Mouse (Mus musculus): ENCODE measurements around the gene Zfp366. TPM values are rescaled to one million over a fixed set of nuclear protein-coding genes. Genes with fewer than 3 reads are reported as not detected.

Gene Zfp366
- polyA plus RNA-seq, 1 experiment = 1.1 TPM

- H3K4me1 ChIP-seq (ENCODE audit: control insufficient read depth, insufficient read depth, low read length) = peaks cover 3% of the 10 kb centered on the region; the same call in 1 of the 2 replicates
- no peak overlapping the region for H3K4me3 ChIP-seq (replicated peaks; ENCODE audit: control insufficient read depth, low read depth, low read length)
- H3K27ac ChIP-seq (ENCODE audit: control insufficient read depth, insufficient read depth, low read depth, low read length, poor library complexity) = no peak overlapping the region
- 42% methylated on average over 3 of the region's 3 CpGs for WGBS
- TF ChIP-seq POLR2A (IDR thresholded peaks at IDR 0.05; ENCODE audit: borderline replicate concordance, control insufficient read depth, low read depth, low read length) (no peak), CTCF (IDR thresholded peaks at IDR 0.05; ENCODE audit: control insufficient read depth, insufficient read depth, low read length) (no peak)
These were observed 57.4 kb downstream of the Zfp366 start for GRCm38 (mm10) chr13:99241984-99242383.

- WGBS = 17% methylated on average over 4 of the region's 4 CpGs
- no peak overlapping the region for H3K27ac ChIP-seq (ENCODE audit: control insufficient read depth, insufficient read depth, low read depth, low read length, poor library complexity)
- TF ChIP-seq POLR2A (IDR thresholded peaks at IDR 0.05; ENCODE audit: borderline replicate concordance, control insufficient read depth, low read depth, low read length) (no peak), CTCF (IDR thresholded peaks at IDR 0.05; ENCODE audit: control insufficient read depth, insufficient read depth, low read length) (no peak)
These were observed 58.3 kb downstream of the Zfp366 start for GRCm38 (mm10) chr13:99242895-99243294.

GRCm38 (mm10) chr13:99243831-99244230 lies 59.2 kb downstream of the Zfp366 start:
- TF ChIP-seq CTCF (IDR thresholded peaks at IDR 0.05; ENCODE audit: control insufficient read depth, insufficient read depth, low read length) (no peak), POLR2A (IDR thresholded peaks at IDR 0.05; ENCODE audit: borderline replicate concordance, control insufficient read depth, low read depth, low read length) (no peak)
- 86% methylated on average over 9 of the region's 9 CpGs for WGBS
- Histone ChIP-seq H3K27ac (ENCODE audit: control insufficient read depth, insufficient read depth, low read depth, low read length, poor library complexity) (no peak overlapping the region), H3K4me1 (ENCODE audit: control insufficient read depth, insufficient read depth, low read length) (peaks cover 3% of the 10 kb centered on the region), H3K4me3 (replicated peaks; ENCODE audit: control insufficient read depth, low read depth, low read length) (no peak overlapping the region)

More at GRCm38 (mm10) chr13:99242895-99243294, 58.3 kb downstream of the Zfp366 start:
- Histone ChIP-seq H3K4me1 (ENCODE audit: control insufficient read depth, insufficient read depth, low read length) (peaks cover 3% of the 10 kb centered on the region), H3K4me3 (replicated peaks; ENCODE audit: control insufficient read depth, low read depth, low read length) (no peak overlapping the region)

- 75% methylated on average over 6 of the region's 6 CpGs for WGBS
- no peak overlapping the region for H3K27ac ChIP-seq (ENCODE audit: control insufficient read depth, insufficient read depth, low read depth, low read length, poor library complexity)
- no peak overlapping the region for H3K4me3 ChIP-seq (replicated peaks; ENCODE audit: control insufficient read depth, low read depth, low read length)
- H3K4me1 ChIP-seq (ENCODE audit: control insufficient read depth, insufficient read depth, low read length) = peaks cover 3% of the 10 kb centered on the region
- no peak for TF ChIP-seq POLR2A (IDR thresholded peaks at IDR 0.05; ENCODE audit: borderline replicate concordance, control insufficient read depth, low read depth, low read length)
- no peak for TF ChIP-seq CTCF (IDR thresholded peaks at IDR 0.05; ENCODE audit: control insufficient read depth, insufficient read depth, low read length)
These were observed 59.8 kb downstream of the Zfp366 start for GRCm38 (mm10) chr13:99244471-99244870.

GRCm38 (mm10) chr13:99244896-99245295 lies 60.3 kb downstream of the Zfp366 start:
- H3K4me1 ChIP-seq (ENCODE audit: control insufficient read depth, insufficient read depth, low read length) = peaks cover 3% of the 10 kb centered on the region
- TF ChIP-seq POLR2A (IDR thresholded peaks at IDR 0.05; ENCODE audit: borderline replicate concordance, control insufficient read depth, low read depth, low read length) (no peak), CTCF (IDR thresholded peaks at IDR 0.05; ENCODE audit: control insufficient read depth, insufficient read depth, low read length) (no peak)
- no peak overlapping the region for H3K4me3 ChIP-seq (replicated peaks; ENCODE audit: control insufficient read depth, low read depth, low read length)
- WGBS = 73% methylated on average over 3 of the region's 3 CpGs
- H3K27ac ChIP-seq (ENCODE audit: control insufficient read depth, insufficient read depth, low read depth, low read length, poor library complexity) = no peak overlapping the region

- Histone ChIP-seq H3K4me1 (ENCODE audit: control insufficient read depth, insufficient read depth, low read length) (peaks cover 3% of the 10 kb centered on the region), H3K4me3 (replicated peaks; ENCODE audit: control insufficient read depth, low read depth, low read length) (no peak overlapping the region), H3K27ac (ENCODE audit: control insufficient read depth, insufficient read depth, low read depth, low read length, poor library complexity) (no peak overlapping the region)
- no peak for TF ChIP-seq POLR2A (IDR thresholded peaks at IDR 0.05; ENCODE audit: borderline replicate concordance, control insufficient read depth, low read depth, low read length)
- 85% methylated on average over 21 of the region's 21 CpGs for WGBS
These were observed 61.4 kb downstream of the Zfp366 start for GRCm38 (mm10) chr13:99245916-99246460.

- TF ChIP-seq POLR2A (IDR thresholded peaks at IDR 0.05; ENCODE audit: borderline replicate concordance, control insufficient read depth, low read depth, low read length) (no peak), CTCF (IDR thresholded peaks at IDR 0.05; ENCODE audit: control insufficient read depth, insufficient read depth, low read length) (no peak)
- Histone ChIP-seq H3K27ac (ENCODE audit: control insufficient read depth, insufficient read depth, low read depth, low read length, poor library complexity) (no peak overlapping the region), H3K4me1 (ENCODE audit: control insufficient read depth, insufficient read depth, low read length) (no peaks in the 10 kb centered on the region; the same call in none of the 2 replicates), H3K4me3 (replicated peaks; ENCODE audit: control insufficient read depth, low read depth, low read length) (no peak overlapping the region)
- 84% methylated on average over 2 of the region's 2 CpGs for WGBS
These were observed 66.2 kb downstream of the Zfp366 start for GRCm38 (mm10) chr13:99250806-99251205.

- TF ChIP-seq CTCF (IDR thresholded peaks at IDR 0.05; ENCODE audit: control insufficient read depth, insufficient read depth, low read length) (no peak), POLR2A (IDR thresholded peaks at IDR 0.05; ENCODE audit: borderline replicate concordance, control insufficient read depth, low read depth, low read length) (no peak)
- Histone ChIP-seq H3K4me3 (replicated peaks; ENCODE audit: control insufficient read depth, low read depth, low read length) (no peak overlapping the region), H3K4me1 (ENCODE audit: control insufficient read depth, insufficient read depth, low read length) (no peaks in the 10 kb centered on the region), H3K27ac (ENCODE audit: control insufficient read depth, insufficient read depth, low read depth, low read length, poor library complexity) (no peak overlapping the region)
These were observed 69.6 kb downstream of the Zfp366 start for GRCm38 (mm10) chr13:99254215-99254614.

GRCm38 (mm10) chr13:99254781-99255180 lies 70.2 kb downstream of the Zfp366 start:
- no peak overlapping the region for H3K27ac ChIP-seq (ENCODE audit: control insufficient read depth, insufficient read depth, low read depth, low read length, poor library complexity)
- H3K4me1 ChIP-seq (ENCODE audit: control insufficient read depth, insufficient read depth, low read length) = no peaks in the 10 kb centered on the region
- WGBS = 19% methylated on average over 3 of the region's 3 CpGs

More at GRCm38 (mm10) chr13:99254781-99255180, 70.2 kb downstream of the Zfp366 start:
- no peak overlapping the region for H3K4me3 ChIP-seq (replicated peaks; ENCODE audit: control insufficient read depth, low read depth, low read length)
- TF ChIP-seq CTCF (IDR thresholded peaks at IDR 0.05; ENCODE audit: control insufficient read depth, insufficient read depth, low read length) (no peak), POLR2A (IDR thresholded peaks at IDR 0.05; ENCODE audit: borderline replicate concordance, control insufficient read depth, low read depth, low read length) (no peak)

All from bone marrow, adult 2 months (tissue).